Mouse (Mus musculus): ENCODE measurements around the gene Fam84b. TPM values are rescaled to one million over a fixed set of nuclear protein-coding genes. Genes with fewer than 3 reads are reported as not detected.
"Not testable (repeated sequence)": the region's sequence is repeated elsewhere in the genome, so short reads cannot be mapped to it uniquely, and the experiment has no call there.

Gene Fam84b
- polyA plus RNA-seq, 1 experiment = 1.0 TPM

DNA sequence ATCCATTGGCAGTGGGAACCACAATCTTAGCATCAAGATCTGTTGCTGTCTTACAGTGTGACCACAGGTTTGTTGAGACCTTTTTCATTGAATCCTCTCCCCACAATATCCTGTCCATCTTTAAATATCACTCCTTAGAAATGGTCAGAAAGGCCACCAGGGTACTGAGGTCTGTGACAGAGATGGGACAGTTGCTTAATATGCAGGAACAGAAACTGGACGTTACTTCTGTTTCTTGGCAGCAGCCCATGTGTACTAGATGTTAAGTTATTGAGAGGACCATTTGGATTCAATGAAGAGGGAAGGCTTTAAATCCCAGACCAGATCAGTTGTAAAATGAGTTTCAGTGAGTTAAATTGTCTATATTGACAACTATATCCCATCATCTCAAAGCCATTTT, 1.5 kb upstream of the Fam84b start:
- Histone ChIP-seq H3K4me1 (ENCODE audit: control insufficient read depth, insufficient read depth, low read length) (peaks cover 4% of the 10 kb centered on the region), H3K4me3 (ENCODE audit: control insufficient read depth, low read depth, low read length) (no peak overlapping the region), H3K27ac (ENCODE audit: control insufficient read depth, insufficient read depth, low read depth, low read length) (no peak overlapping the region), H3K36me3 (ENCODE audit: control insufficient read depth, insufficient read depth, low read length) (no peaks in the 10 kb centered on the region), H3K27me3 (ENCODE audit: control insufficient read depth, insufficient read depth, low read length) (no peaks in the 10 kb centered on the region)
- TF ChIP-seq CTCF (IDR thresholded peaks at IDR 0.05; ENCODE audit: control insufficient read depth, insufficient read depth, insufficient replicate concordance, low read depth, low read length) (no peak), POLR2A (IDR thresholded peaks at IDR 0.05; ENCODE audit: control insufficient read depth, low read depth, low read length) (no peak)

DNA sequence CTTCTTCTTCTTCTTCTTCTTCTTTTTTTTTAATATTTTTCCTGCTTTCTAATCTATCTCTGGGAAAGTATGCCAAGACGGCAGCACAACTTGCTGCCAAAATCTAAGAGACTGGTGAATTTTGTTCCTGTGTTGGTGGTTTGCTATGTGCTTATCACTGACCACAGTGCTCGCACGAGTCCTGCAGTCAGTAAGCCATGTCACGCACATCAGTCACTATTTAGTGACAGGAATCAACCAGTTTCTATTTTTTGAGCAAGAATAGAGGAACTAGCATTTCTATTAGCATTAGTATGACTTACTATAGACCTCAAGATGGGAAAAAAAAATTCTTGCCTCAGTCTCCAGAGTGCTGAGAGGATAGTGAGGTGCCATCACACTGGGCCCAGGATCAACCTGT, 573 bp upstream of the Fam84b start:
- Histone ChIP-seq H3K4me1 (ENCODE audit: control insufficient read depth, insufficient read depth, low read length) (peaks cover 4% of the 10 kb centered on the region), H3K27ac (ENCODE audit: control insufficient read depth, insufficient read depth, low read depth, low read length) (no peak overlapping the region), H3K4me3 (ENCODE audit: control insufficient read depth, low read depth, low read length) (no peak overlapping the region), H3K36me3 (ENCODE audit: control insufficient read depth, insufficient read depth, low read length) (no peaks in the 10 kb centered on the region), H3K27me3 (ENCODE audit: control insufficient read depth, insufficient read depth, low read length) (no peaks in the 10 kb centered on the region)
- TF ChIP-seq CTCF (IDR thresholded peaks at IDR 0.05; ENCODE audit: control insufficient read depth, insufficient read depth, insufficient replicate concordance, low read depth, low read length) (no peak), POLR2A (IDR thresholded peaks at IDR 0.05; ENCODE audit: control insufficient read depth, low read depth, low read length) (no peak)

DNA sequence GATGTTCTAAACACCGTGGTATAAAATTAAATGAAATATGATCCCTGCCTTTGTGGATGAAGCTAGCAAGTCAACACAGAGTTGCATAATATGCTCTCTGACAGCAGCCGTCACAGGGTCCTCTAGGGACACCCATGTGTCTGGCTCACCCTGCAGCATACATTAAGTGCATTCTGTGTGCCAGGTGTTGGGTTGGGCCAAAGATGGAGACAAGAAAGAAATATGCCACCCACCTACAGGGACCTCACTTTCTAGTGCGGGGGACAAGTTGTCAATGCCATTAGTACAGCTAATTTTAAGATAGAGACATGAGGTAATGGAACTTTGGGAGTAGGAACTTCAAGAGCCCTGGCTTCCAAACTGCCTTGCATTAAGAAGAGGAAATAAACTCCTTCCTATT, 4.9 kb downstream of the Fam84b start:
- no peaks in the 10 kb centered on the region for H3K36me3 ChIP-seq (ENCODE audit: control insufficient read depth, insufficient read depth, low read length)
- no peak overlapping the region for H3K27ac ChIP-seq (ENCODE audit: control insufficient read depth, insufficient read depth, low read depth, low read length)
- TF ChIP-seq CTCF (IDR thresholded peaks at IDR 0.05; ENCODE audit: control insufficient read depth, insufficient read depth, insufficient replicate concordance, low read depth, low read length) (no peak), POLR2A (IDR thresholded peaks at IDR 0.05; ENCODE audit: control insufficient read depth, low read depth, low read length) (no peak)
- H3K27me3 ChIP-seq (ENCODE audit: control insufficient read depth, insufficient read depth, low read length) = no peaks in the 10 kb centered on the region
- no peak overlapping the region for H3K4me3 ChIP-seq (ENCODE audit: control insufficient read depth, low read depth, low read length)
- peaks cover 4% of the 10 kb centered on the region for H3K4me1 ChIP-seq (ENCODE audit: control insufficient read depth, insufficient read depth, low read length)

DNA sequence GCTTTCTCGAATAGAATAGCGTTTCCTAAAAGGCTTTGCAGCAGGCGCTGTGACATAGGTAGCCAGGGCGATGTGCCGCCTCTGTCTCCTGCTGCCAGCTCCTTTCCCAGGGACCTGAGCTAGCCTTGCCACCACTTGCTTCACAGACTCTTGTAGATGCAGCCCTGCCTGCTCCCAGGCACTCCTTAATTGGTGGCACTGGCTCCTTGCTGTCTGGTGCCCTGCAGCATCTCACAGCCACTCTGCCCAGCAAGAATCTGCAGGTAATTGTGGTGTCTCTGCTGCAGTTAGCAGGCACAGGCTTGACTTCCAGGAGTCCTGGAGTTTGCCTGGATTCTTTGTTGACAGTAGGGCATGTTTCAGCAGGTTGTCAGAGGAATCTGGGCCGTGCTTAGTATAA, 7.3 kb downstream of the Fam84b start:
- TF ChIP-seq CTCF (IDR thresholded peaks at IDR 0.05; ENCODE audit: control insufficient read depth, insufficient read depth, insufficient replicate concordance, low read depth, low read length) = no peak
- TF ChIP-seq POLR2A (IDR thresholded peaks at IDR 0.05; ENCODE audit: control insufficient read depth, low read depth, low read length) = no peak
- no peaks in the 10 kb centered on the region for H3K36me3 ChIP-seq (ENCODE audit: control insufficient read depth, insufficient read depth, low read length)
- no peak overlapping the region for H3K4me3 ChIP-seq (ENCODE audit: control insufficient read depth, low read depth, low read length)
- H3K27me3 ChIP-seq (ENCODE audit: control insufficient read depth, insufficient read depth, low read length) = no peaks in the 10 kb centered on the region
- peaks cover 3% of the 10 kb centered on the region for H3K4me1 ChIP-seq (ENCODE audit: control insufficient read depth, insufficient read depth, low read length)
- no peak overlapping the region for H3K27ac ChIP-seq (ENCODE audit: control insufficient read depth, insufficient read depth, low read depth, low read length)

DNA sequence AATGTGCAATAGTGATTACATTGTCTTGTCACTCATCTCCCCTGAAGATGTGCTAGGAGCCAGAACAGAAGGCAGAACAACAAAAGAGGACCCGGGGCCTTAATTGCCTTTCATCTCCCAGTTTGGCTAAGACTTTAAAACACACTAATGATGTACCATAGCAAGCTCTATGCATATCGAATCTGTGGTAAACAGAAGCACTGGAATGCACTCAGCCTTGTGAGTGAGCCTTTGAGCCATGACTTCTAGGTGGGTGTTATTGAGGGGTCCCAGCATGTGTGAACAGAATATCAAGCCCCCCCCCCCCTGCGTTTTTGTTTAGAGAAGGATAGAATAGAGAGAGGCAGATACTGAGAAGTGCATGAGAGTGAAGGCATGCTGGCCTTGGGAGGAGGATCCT, 7.7 kb downstream of the Fam84b start:
- Histone ChIP-seq H3K4me3 (ENCODE audit: control insufficient read depth, low read depth, low read length) (no peak overlapping the region), H3K4me1 (ENCODE audit: control insufficient read depth, insufficient read depth, low read length) (no peaks in the 10 kb centered on the region), H3K36me3 (ENCODE audit: control insufficient read depth, insufficient read depth, low read length) (no peaks in the 10 kb centered on the region), H3K27ac (ENCODE audit: control insufficient read depth, insufficient read depth, low read depth, low read length) (no peak overlapping the region), H3K27me3 (ENCODE audit: control insufficient read depth, insufficient read depth, low read length) (no peaks in the 10 kb centered on the region)
- no peak for TF ChIP-seq POLR2A (IDR thresholded peaks at IDR 0.05; ENCODE audit: control insufficient read depth, low read depth, low read length)
- no peak for TF ChIP-seq CTCF (IDR thresholded peaks at IDR 0.05; ENCODE audit: control insufficient read depth, insufficient read depth, insufficient replicate concordance, low read depth, low read length)

DNA sequence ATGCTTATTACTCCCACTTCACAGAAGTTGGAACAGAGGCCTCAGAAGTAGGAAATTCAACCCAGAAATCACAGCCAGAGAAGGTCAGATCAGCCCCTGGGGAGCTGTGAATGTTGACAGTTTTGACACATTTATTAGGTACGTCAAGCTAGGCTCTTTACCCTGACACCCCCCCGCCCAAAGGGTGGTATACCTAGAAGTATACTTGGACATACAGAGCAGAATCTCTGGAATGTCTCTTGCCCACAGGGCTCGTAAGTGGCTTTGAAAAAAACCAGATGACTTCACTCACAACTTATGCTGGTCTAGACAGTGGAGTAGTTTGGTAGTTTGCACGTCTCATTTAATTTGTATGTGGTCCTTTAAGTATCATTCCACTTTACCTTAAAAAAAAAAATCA, 11.8 kb downstream of the Fam84b start:
- Histone ChIP-seq H3K27ac (ENCODE audit: control insufficient read depth, insufficient read depth, low read depth, low read length) (no peak overlapping the region), H3K27me3 (ENCODE audit: control insufficient read depth, insufficient read depth, low read length) (no peaks in the 10 kb centered on the region), H3K4me3 (ENCODE audit: control insufficient read depth, low read depth, low read length) (no peak overlapping the region), H3K36me3 (ENCODE audit: control insufficient read depth, insufficient read depth, low read length) (no peaks in the 10 kb centered on the region), H3K4me1 (ENCODE audit: control insufficient read depth, insufficient read depth, low read length) (no peaks in the 10 kb centered on the region)
- no peak for TF ChIP-seq CTCF (IDR thresholded peaks at IDR 0.05; ENCODE audit: control insufficient read depth, insufficient read depth, insufficient replicate concordance, low read depth, low read length)
- no peak for TF ChIP-seq POLR2A (IDR thresholded peaks at IDR 0.05; ENCODE audit: control insufficient read depth, low read depth, low read length)

DNA sequence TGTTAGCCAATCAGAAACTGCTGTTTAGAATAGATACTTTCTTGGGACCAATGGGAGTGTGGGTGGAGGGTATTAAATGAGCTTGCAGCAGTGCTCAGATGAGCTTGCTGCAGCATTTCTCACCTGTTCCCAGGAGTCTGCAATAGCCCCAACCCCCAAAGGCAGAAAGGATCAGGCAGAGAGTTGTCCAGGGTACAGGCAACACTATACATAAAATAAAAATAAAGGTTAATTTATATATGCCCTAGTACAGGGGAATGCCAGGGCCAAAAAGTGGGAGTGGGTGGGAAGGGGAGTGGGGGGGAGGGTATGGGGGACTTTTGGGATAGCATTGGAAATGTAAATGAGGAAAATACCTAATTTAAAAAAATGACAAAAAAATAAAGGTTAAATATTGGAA, 12.3 kb downstream of the Fam84b start:
- H3K27ac ChIP-seq (ENCODE audit: control insufficient read depth, insufficient read depth, low read depth, low read length); H3K4me1 ChIP-seq (ENCODE audit: control insufficient read depth, insufficient read depth, low read length); H3K36me3 ChIP-seq (ENCODE audit: control insufficient read depth, insufficient read depth, low read length); H3K27me3 ChIP-seq (ENCODE audit: control insufficient read depth, insufficient read depth, low read length); H3K4me3 ChIP-seq (ENCODE audit: control insufficient read depth, low read depth, low read length): not testable (repeated sequence)

DNA sequence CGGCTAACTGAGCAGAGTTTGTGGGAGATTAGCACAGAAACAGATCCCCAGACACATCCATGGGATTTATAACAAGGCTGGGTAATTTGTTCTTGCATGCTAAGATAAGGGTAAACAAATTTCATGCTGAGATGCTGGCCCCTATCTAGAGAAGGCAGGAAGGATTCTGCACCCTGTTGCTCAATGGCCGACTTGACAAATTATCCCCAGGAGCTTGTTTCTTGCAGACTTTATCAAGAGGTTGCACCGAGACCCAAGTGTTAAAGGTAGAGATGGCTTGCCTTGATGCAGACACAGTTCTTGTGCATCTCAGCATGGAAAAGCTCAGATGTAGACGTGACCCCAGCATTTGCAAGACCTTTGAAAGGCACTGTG, 13.3 kb downstream of the Fam84b start:
- Histone ChIP-seq H3K27ac (ENCODE audit: control insufficient read depth, insufficient read depth, low read depth, low read length) (no peak overlapping the region), H3K27me3 (ENCODE audit: control insufficient read depth, insufficient read depth, low read length) (no peaks in the 10 kb centered on the region), H3K4me1 (ENCODE audit: control insufficient read depth, insufficient read depth, low read length) (peaks cover 2% of the 10 kb centered on the region; the same call in 1 of the 2 replicates)

More for the DNA sequence above, 13.3 kb downstream of the Fam84b start:
- Histone ChIP-seq H3K4me3 (ENCODE audit: control insufficient read depth, low read depth, low read length) (no peak overlapping the region), H3K36me3 (ENCODE audit: control insufficient read depth, insufficient read depth, low read length) (no peaks in the 10 kb centered on the region)
- TF ChIP-seq CTCF (IDR thresholded peaks at IDR 0.05; ENCODE audit: control insufficient read depth, insufficient read depth, insufficient replicate concordance, low read depth, low read length) (no peak), POLR2A (IDR thresholded peaks at IDR 0.05; ENCODE audit: control insufficient read depth, low read depth, low read length) (no peak)
